Mouse (Mus musculus): ENCODE measurements around the gene Olfr198.

DNA sequence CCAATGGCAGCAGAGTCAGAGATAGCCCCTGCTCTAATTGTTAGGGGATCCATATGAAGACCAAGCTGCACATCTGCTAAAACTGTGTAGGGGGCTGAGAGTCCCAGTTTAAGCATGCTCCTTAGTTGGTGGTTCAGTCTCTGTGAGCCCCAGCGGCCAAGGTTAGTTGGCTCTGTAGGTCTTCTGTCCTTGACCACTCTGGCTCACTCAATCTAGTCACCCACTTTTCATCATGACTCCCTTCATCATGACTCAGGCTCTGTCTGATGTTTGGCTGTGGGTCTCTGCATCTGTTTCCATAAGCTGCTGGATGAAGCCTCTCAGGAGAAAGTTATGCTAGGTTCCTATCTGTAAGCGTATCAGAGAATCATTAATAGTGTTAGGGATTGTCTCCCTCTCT lies 51.3 kb downstream of the Olfr198 start:
- TF ChIP-seq CTCF (IDR thresholded peaks at IDR 0.05; ENCODE audit: low read depth, low read length) (no peak), POLR2AphosphoS5 (IDR thresholded peaks at IDR 0.05; ENCODE audit: insufficient replicate concordance, low read depth, low read length) (no peak)

Measured in G1E (cell line).